Mouse (Mus musculus) cortical plate, adult 2 months (tissue): ENCODE results near the gene Gli3. TPM values are rescaled to one million over a fixed set of nuclear protein-coding genes. Genes with fewer than 3 reads are reported as not detected.
A peak's percentile ranks its signal among the peaks of the same experiment; 100 is the strongest.

Source experiments
- H3K27ac ChIP-seq: fragments of 200-500 bp; 2 replicates; pipeline ENCODE4 v1.5.1; 2012; ENCODE audit warnings: low read length, control low read depth, inconsistent platforms; ENCODE audit not compliant: insufficient read depth
- H3K4me1 ChIP-seq: fragments of 200-500 bp; 2 replicates; pipeline ENCODE4 v1.6.1; 2011; ENCODE audit warnings: low read length; ENCODE audit not compliant: control insufficient read depth, insufficient read depth
- H3K4me3 ChIP-seq: fragments of 200-500 bp; 2 replicates; pipeline ENCODE4 v1.5.1; 2011; ENCODE audit warnings: mild to moderate bottlenecking, low read length, control low read depth; ENCODE audit not compliant: insufficient read depth
- CTCF ChIP-seq: fragments of 200-500 bp; IDR thresholded peaks from 2 replicates; pipeline ENCODE4 v1.5.1; 2011; ENCODE audit warnings: mild to moderate bottlenecking, control low read depth, low read length; ENCODE audit not compliant: insufficient read depth; ENCODE audit errors: extremely low read depth
- POLR2A ChIP-seq: fragments of 200-500 bp; IDR thresholded peaks from 2 replicates; pipeline ENCODE4 v1.6.1; 2011; ENCODE audit warnings: mild to moderate bottlenecking, low read length, control low read depth; ENCODE audit not compliant: insufficient read depth; ENCODE audit errors: extremely low read depth
- polyA plus RNA-seq: library from polyadenylated mRNA; depleted of rRNA; stranded (reverse); fragments of >200 nt; gene quantifications from 2 replicates; pipeline ENCODE4 v1.2.3, GENCODE M21; 2012

The Gli3 gene
- polyA plus RNA-seq, 1 experiment, result 3.9 TPM

- no peak for TF ChIP-seq POLR2A
- no peak overlapping the region for H3K4me3 ChIP-seq
- no peaks in the 10 kb centered on the region; the same call in 1 of the 2 replicates for H3K4me1 ChIP-seq
- no peak overlapping the region for H3K27ac ChIP-seq
Measured at GRCm38 (mm10) chr13:15741771-15742170, 278.7 kb downstream of the Gli3 start.

GRCm38 (mm10) chr13:15742308-15742707 is 279.3 kb downstream of the Gli3 start:
- no peak for TF ChIP-seq POLR2A
- TF ChIP-seq CTCF, result no peak
- Histone ChIP-seq H3K27ac (no peak overlapping the region), H3K4me1 (no peaks in the 10 kb centered on the region; the same call in 1 of the 2 replicates), H3K4me3 (no peak overlapping the region)

- Histone ChIP-seq H3K27ac (no peak overlapping the region), H3K4me1 (no peaks in the 10 kb centered on the region; the same call in 1 of the 2 replicates), H3K4me3 (no peak overlapping the region)
- no peak for TF ChIP-seq CTCF
- TF ChIP-seq POLR2A, result no peak
Measured at GRCm38 (mm10) chr13:15742777-15743176, 279.7 kb downstream of the Gli3 start.

- H3K27ac ChIP-seq, result no peak overlapping the region
- TF ChIP-seq POLR2A (0 out of 2 replicates have a peak, but pooled peaks have one; percentile 15), CTCF (peak; percentile 86)
Measured at GRCm38 (mm10) chr13:15758835-15759632, 296.0 kb downstream of the Gli3 start.

GRCm38 (mm10) chr13:15759633-15760441 is 296.8 kb downstream of the Gli3 start:
- no peak for TF ChIP-seq CTCF
- no peak for TF ChIP-seq POLR2A
- H3K4me3 ChIP-seq, result peak overlapping the region; percentile 31; the same call in 1 of the 2 replicates
- no peak overlapping the region for H3K27ac ChIP-seq

More at GRCm38 (mm10) chr13:15758835-15759632, 296.0 kb downstream of the Gli3 start:
- peak overlapping the region; percentile 31 for H3K4me3 ChIP-seq
- peaks cover 1% of the 10 kb centered on the region; the same call in 1 of the 2 replicates for H3K4me1 ChIP-seq

GRCm38 (mm10) chr13:15762291-15762690 is 299.3 kb downstream of the Gli3 start:
- Histone ChIP-seq H3K4me3 (no peak overlapping the region), H3K27ac (no peak overlapping the region), H3K4me1 (peaks cover 1% of the 10 kb centered on the region; the same call in 1 of the 2 replicates)
- TF ChIP-seq POLR2A (no peak), CTCF (no peak)

More at GRCm38 (mm10) chr13:15759633-15760441, 296.8 kb downstream of the Gli3 start:
- peaks cover 1% of the 10 kb centered on the region; the same call in 1 of the 2 replicates for H3K4me1 ChIP-seq

- H3K4me3 ChIP-seq, result no peak overlapping the region
- peaks cover 1% of the 10 kb centered on the region; the same call in 1 of the 2 replicates for H3K4me1 ChIP-seq
- no peak overlapping the region for H3K27ac ChIP-seq
- TF ChIP-seq CTCF (peak; percentile 83), POLR2A (no peak)
Measured at GRCm38 (mm10) chr13:15762901-15763417, 299.9 kb downstream of the Gli3 start.

GRCm38 (mm10) chr13:15777624-15778023 is 314.6 kb downstream of the Gli3 start:
- Histone ChIP-seq H3K4me3 (no peak overlapping the region), H3K4me1 (0 out of 2 replicates have a peak, but pooled peaks cover 1% of the 10 kb centered on the region), H3K27ac (no peak overlapping the region)
- TF ChIP-seq CTCF (no peak), POLR2A (no peak)
